Mouse (Mus musculus) urinary bladder, postnatal 4 days (tissue): Measurements from ENCODE around the gene Lyve1.

Experiments
- DNase-seq, 2 experiments: peaks; one replicate each; pipeline ENCODE4 v3.0.0; 2021 to 2022; ENCODE audit warnings: low spot score in 2 of 2

The Lyve1 gene

GRCm38 (mm10) chr7:110853611-110854010 lies 9.4 kb downstream of the Lyve1 start:
- no peak for DNase-seq

GRCm38 (mm10) chr7:110851541-110852203 lies 11.4 kb downstream of the Lyve1 start:
- DNase-seq, result no peak

- no peak for DNase-seq
Measured at GRCm38 (mm10) chr7:110848371-110848770, 14.7 kb downstream of the Lyve1 start.

- no peak for DNase-seq
Measured at GRCm38 (mm10) chr7:110847321-110847720, 15.7 kb downstream of the Lyve1 start.

DNA sequence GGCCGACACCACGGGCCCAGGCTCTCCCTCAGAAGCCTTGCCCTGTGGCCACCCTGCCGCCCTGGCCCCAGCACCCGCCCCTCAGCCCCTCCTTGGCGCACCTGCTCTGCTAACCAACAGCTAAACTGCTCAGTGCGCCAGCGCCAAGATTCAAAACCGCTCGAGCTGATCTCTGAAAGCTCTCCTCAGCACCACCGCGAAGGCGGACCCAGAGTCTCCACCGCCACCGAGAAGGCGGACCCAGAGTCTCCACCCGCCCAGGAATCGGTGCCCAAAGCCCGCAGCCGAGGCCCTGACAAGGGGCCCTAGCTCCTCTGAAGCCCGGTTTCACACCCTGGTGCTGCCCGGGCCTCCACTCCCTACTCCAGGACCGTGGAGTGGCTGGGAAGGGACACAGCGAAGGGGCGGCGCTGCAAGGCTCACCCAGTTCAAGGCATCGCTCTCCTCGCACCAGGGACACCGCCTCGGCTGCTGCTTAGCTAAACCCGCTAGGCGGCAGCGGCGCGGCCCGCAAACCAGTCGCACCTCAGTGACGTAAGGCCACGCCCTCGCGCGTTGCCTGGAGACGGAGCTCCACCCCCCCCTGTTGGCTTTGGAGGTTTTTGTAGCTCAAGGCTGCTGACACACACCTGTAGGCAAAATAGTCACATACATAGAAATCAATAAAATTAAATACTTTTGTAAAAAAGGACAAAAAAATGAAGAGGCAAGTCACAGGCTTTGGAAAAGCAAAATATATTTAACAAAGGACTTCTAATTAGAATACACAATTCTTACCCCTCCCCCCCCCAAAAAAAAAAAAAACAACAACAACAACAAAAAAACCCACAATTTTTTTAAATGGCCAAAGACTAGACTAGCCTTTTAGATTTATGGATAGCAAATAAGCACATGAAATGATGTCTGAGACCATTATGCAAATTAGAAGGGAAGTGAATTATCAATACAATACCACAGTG lies 18.8 kb downstream of the Lyve1 start, which contains the start of gene Rnf141:
Rnf141 (minus strand) TSS at position 542 of the 959 bp plus-strand sequence.
- peak; percentile 86 to 94 for DNase-seq

DNA sequence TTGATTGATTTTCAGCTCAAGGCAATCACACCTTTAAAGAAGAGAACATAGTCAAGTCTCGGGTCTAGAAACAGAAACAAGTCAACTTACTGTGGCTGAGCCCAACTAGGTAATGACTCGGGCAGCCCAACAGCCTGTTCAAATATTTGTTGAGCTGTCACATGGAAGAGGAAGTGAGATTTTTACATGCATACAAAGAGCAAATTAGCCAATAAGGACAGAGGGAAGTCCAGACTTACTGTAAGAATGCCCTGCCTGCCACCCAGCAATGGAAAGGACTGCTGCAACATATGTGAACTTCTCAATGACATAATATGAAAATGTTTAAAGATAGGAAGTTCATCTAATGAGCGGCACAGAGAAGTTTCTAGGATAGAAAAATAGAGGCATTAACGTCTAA lies 22.7 kb downstream of the Lyve1 start:
- no peak for DNase-seq

DNA sequence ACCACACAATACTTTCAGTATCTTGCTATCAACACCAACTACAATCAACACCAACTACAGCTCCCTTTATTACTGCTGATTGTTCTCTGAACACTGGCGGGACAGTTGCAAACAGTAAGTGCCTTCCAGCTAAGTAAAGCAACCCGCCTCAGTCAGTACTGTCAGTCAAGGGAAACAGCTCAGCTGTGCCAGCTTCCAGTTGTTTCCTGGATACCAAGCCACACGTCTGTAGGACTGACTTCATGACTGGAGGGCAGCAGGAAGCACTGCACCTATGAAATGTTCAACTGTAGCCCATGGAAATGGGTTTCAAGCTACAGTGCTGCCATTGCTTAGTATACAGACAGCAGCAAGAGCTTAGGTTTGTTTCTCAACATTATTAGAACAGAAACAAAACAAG lies 28.5 kb downstream of the Lyve1 start:
- DNase-seq, result no peak

- no peak for DNase-seq
Measured at GRCm38 (mm10) chr7:110834018-110834417, 29.0 kb downstream of the Lyve1 start.

DNA sequence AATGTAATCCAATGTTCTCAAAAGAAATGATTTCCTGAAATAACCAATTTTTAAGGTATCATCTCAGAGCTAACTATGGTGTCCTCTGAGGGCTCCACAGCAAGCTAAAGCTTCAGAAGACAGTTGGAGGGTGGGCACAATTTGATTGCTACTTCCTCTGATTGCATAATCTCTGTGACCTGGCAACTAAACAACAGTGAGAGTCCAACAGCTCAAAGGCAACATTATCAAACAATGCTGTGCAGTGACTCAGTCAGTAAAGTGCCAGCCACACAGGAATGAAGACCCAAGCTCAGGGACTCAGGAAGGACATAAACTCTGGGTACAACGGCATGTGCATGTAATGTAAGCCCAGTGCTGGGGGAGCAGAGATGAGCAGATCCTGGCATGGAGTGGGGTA lies 30.0 kb downstream of the Lyve1 start:
- no peak for DNase-seq

DNA sequence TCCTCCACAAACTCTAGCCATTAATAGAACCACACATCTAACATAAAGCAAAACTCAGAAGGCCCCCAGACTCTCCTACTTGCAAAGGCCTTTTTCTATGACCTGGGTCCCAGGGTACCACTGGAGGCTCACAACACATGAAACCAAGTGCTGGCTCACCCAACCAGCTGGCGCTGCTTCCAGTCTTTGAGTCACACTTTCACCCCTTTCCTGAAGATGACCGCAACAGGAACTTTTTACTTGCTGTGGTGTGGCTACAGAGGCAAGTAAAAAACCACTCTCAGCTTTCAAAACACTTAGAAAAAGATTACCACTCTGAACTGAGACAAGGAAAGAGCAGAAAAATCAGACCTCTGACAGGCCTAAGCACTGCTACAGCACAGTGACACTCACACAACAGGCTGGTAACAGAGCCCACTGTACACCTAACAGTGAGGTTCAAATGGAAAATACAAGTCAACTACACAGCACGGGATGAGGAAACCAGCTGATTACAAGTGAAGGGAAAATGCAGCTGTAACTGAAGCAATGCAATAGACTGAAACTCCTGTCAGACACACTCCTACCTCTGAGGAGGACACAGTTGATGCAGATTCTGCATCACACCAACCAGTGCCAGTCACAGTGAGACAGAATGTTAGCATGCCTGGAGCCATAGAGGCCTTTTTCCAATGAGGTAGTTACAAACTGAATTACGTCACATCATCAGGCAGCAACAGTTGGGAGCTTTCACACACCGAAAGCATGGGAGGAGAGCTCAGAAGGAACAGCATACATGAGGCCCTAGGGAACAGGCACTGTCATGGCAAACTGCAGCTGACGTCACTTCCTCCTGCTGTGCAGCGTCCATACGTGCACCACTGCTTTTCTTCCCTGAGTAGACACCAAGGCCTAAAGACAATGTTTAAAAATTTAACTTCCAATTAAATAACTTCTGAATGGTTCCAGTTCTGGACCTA lies 38.8 kb downstream of the Lyve1 start:
- DNase-seq, result no peak

- no peak for DNase-seq
Measured at GRCm38 (mm10) chr7:110823593-110823992, 39.4 kb downstream of the Lyve1 start.

DNA sequence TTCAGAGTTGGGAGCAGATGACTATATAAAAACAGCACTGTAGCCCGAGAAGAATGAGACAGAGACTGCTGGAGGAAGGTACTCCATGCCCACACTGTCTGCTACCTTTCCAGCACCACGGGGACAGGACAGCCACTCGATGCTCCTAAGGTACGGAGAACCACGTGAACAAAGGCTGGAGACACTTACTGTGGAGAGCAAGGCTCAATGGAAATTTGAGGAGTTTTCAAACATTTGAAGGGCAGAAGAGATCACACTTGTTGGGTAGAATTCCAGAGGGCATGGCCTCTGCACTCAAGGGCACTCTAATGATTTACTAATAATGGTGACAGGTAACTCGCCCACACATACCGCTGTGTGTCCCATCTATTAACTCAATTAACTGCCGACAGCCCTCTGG lies 40.0 kb downstream of the Lyve1 start:
- no peak for DNase-seq

DNA sequence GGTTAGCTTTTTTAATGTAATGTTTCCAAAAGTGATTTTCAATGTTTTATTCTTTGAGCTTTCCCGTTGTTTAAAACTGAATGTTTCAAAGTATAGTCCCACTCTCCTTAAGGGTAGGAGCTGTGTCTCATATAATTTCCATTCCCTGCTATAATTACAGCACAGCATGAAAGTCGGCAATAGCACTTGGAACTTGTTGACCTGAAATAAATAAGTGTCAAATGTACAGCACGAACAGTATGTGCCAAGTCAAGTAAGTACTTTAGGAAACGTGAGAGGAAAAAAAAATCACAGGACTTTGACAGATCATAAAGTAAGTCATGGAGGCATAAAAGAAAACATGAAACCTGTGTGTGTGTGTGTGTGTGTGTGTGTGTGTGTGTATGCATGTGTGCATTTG lies 41.0 kb downstream of the Lyve1 start:
- no peak for DNase-seq

DNA sequence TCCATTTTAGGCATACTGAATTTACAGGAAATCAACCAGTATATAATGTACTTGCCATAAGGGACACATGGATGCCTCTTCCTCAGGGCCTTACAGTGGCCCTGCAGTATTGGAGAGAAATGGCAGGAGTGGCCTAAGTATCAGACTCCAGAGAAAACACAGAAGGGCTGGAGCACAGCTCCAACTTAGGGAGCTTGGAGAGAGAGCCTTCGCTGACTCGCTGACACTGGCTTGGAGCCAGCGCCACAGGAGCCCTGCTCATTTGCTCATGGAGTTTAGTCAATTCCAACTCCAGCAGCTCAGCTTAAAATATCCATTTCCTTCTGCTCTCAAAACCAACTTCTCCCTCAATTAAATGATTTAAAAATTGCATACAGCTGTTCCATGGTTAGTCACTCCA lies 41.4 kb downstream of the Lyve1 start:
- DNase-seq, result no peak

DNA sequence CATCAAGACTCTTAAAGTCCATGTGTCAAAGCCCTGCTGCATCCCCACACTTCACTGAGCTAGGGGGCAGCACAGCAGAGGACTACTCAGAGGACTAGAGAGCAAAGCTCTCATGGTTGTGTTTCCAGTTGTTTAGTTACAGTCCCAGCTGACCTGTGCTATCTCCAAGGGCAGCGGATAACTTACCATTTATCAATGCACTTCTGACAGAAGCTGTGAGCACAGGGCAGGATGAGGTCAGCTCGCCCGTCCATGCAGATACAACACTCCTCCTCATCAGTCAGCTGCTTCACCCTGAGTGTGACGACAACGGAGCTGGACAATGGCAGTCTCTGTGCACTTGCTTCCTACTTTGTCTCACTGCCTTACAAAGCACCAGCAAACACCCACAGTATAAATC lies 42.0 kb downstream of the Lyve1 start:
- no peak for DNase-seq

GRCm38 (mm10) chr7:110818787-110819350 lies 44.2 kb downstream of the Lyve1 start:
- no peak for DNase-seq

DNA sequence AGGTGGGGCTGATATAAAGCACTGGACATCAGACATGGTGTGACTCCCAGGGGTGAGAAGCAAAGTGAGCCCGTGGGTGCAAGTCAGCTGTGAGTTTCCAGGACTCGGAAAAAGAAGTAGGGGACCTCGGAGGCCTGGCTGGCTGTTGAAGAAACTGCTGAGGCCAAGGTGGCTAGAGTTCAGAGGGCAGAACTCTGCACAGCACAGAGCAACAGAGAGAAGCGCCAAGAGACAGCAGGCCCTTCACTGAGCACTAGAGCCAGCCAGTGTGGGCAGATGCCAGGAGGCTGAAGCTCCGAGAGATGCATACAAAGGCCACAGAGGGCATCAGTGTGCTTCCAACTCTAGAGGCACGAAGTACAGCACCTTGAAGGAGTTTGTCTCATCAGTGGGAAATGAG lies 44.8 kb downstream of the Lyve1 start:
- DNase-seq, result no peak

- DNase-seq, result no peak
Measured at GRCm38 (mm10) chr7:110816037-110816436, 47.0 kb downstream of the Lyve1 start.

DNA sequence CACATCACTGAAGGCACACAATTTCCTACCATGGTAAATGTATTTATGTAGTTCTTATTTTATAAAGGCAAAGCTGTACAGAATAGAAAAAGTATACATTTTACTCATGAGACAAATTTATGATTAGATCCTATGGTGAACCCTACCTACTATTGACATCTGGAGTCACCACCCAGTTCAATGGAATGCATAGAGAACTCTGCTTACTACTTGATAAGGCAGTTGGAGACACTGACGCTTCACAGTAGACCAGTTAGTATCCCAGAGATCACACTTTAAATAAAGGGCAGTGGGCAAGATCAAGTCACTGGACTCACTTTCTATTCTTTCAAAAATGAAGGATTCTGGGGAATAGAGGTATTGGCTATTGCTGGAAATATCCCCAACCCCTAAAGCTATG lies 49.1 kb downstream of the Lyve1 start:
- no peak for DNase-seq

GRCm38 (mm10) chr7:110811529-110811928 lies 51.5 kb downstream of the Lyve1 start:
- DNase-seq, result no peak

GRCm38 (mm10) chr7:110810995-110811394 lies 52.0 kb downstream of the Lyve1 start:
- DNase-seq, result no peak
